8 mouse cellular contexts compared by ENCODE assay signal in genomic region chr11:79670411-79670945, GRCm38 (mm10).
DNase-seq lines count a peak whose midpoint lies in the region; ATAC-seq and TF ChIP-seq lines count a peak whose summit lies in the region.
"Had no signal": no experiment of that assay in that cellular context is flagged by ENCODE, and none has a peak within 500 bp of the region (broad histone marks: within the 10 kb centered on the region; RNA-seq: fewer than 3 reads in every experiment).

No protein-coding gene starts in this region.

- no peak overlapping the region for H3K4me2 ChIP-seq in kidney, postnatal 0 days (ENCODE audit: low read length)
- H3K4me2 ChIP-seq in limb, embryonic 11.5 days (ENCODE audit: low read depth, severe bottlenecking): no peak overlapping the region
- H3K4me2 ChIP-seq: heart, embryonic 11.5 days had no signal

- H3K4me3 ChIP-seq in kidney, postnatal 0 days (replicated peaks; ENCODE audit: low read depth, low read length): no peak overlapping the region
- no peak overlapping the region for H3K4me3 ChIP-seq in cortical plate, adult 2 months (ENCODE audit: insufficient read depth, low read length)
- H3K4me3 ChIP-seq in limb, embryonic 11.5 days (ENCODE audit: low read depth, low read length): no peak overlapping the region

- H3K27me3 ChIP-seq in kidney, postnatal 0 days (ENCODE audit: insufficient read depth, low read length): no peaks in the 10 kb centered on the region
- no peaks in the 10 kb centered on the region for H3K27me3 ChIP-seq in limb, embryonic 11.5 days (ENCODE audit: control insufficient read depth, insufficient read depth, low read length)

- no peak for ATAC-seq in kidney, postnatal 0 days (replicated peaks; ENCODE audit: low FRiP score, low read depth)
- peak; percentile 32 for ATAC-seq in CD4-positive, CD25-positive, alpha-beta regulatory T cell, adult 4 months
- no peak for ATAC-seq in limb, embryonic 11.5 days (ENCODE audit: insufficient number of reproducible peaks, low FRiP score, low TSS enrichment, low read depth)

- H3K9me3 ChIP-seq in kidney, postnatal 0 days (replicated peaks; ENCODE audit: low read length): no peaks in the 10 kb centered on the region
- H3K9me3 ChIP-seq in limb, embryonic 11.5 days (ENCODE audit: control insufficient read depth, low read length): no peaks in the 10 kb centered on the region

- WGBS in kidney, postnatal 0 days: 58% methylated on average over 7 of the region's 7 CpGs
- WGBS in limb, embryonic 11.5 days: 54% methylated on average over 7 of the region's 7 CpGs

- peaks cover 27% of the 10 kb centered on the region; the same call in 1 of the 2 replicates for H3K4me1 ChIP-seq in kidney, postnatal 0 days (replicated peaks; ENCODE audit: insufficient read depth, low read length)
- H3K4me1 ChIP-seq in cortical plate, adult 2 months (ENCODE audit: control insufficient read depth, insufficient read depth, low read length): peaks cover 42% of the 10 kb centered on the region
- peaks cover 31% of the 10 kb centered on the region for H3K4me1 ChIP-seq in limb, embryonic 11.5 days (ENCODE audit: control insufficient read depth, insufficient read depth, low read length)

- no peak for DNase-seq in kidney, postnatal 0 days (ENCODE audit: low spot score)
- no peak for DNase-seq in kidney, adult 18-20 months
- DNase-seq in limb, embryonic 11.5 days (ENCODE audit: low spot score): peak; percentile 27
- DNase-seq in left cerebral cortex, adult 18-20 months (ENCODE audit: low spot score in 2 of 2): no peak
- no peak for DNase-seq in right cerebral cortex, postnatal 25 days

- no peak for TF ChIP-seq POLR2A in cortical plate, adult 2 months (IDR thresholded peaks at IDR 0.05; ENCODE audit: extremely low read depth, insufficient read depth, low read length)

- no peak overlapping the region for H3K9ac ChIP-seq in kidney, postnatal 0 days (ENCODE audit: low read depth, low read length)
- no peak overlapping the region; the same call in 1 of the 2 replicates for H3K9ac ChIP-seq in limb, embryonic 11.5 days (ENCODE audit: low read length)

- no peaks in the 10 kb centered on the region for H3K36me3 ChIP-seq in kidney, postnatal 0 days (ENCODE audit: insufficient read depth, low read length)
- no peaks in the 10 kb centered on the region for H3K36me3 ChIP-seq in limb, embryonic 11.5 days (ENCODE audit: control insufficient read depth, insufficient read depth, low read length)

- peak overlapping the region; percentile 47; the same call in 1 of the 2 replicates for H3K27ac ChIP-seq in kidney, postnatal 0 days
- H3K27ac ChIP-seq in cortical plate, adult 2 months (ENCODE audit: insufficient read depth, low read length): peak overlapping the region; percentile 39; the same call in 1 of the 2 replicates
- H3K27ac ChIP-seq in limb, embryonic 11.5 days (replicated peaks; ENCODE audit: low read depth, low read length): peak overlapping the region; percentile 92

- TF ChIP-seq CTCF in kidney, postnatal 0 days (IDR thresholded peaks at IDR 0.05; ENCODE audit: low read depth): no peak
- no peak for TF ChIP-seq CTCF in cortical plate, adult 2 months (IDR thresholded peaks at IDR 0.05; ENCODE audit: extremely low read depth, insufficient read depth, low read length)

Comparison
In these comparisons a context has a peak if more than half of its experiments do, and no peak if none do; other contexts are left out.
1. H3K27ac ChIP-seq: peak in every context shown above with its lines; median percentile 92 in limb, embryonic 11.5 days; 47 in kidney, postnatal 0 days; 39 in cortical plate, adult 2 months.